Mouse (Mus musculus): ENCODE data around the gene Map2k4.

Gene Map2k4

DNA sequence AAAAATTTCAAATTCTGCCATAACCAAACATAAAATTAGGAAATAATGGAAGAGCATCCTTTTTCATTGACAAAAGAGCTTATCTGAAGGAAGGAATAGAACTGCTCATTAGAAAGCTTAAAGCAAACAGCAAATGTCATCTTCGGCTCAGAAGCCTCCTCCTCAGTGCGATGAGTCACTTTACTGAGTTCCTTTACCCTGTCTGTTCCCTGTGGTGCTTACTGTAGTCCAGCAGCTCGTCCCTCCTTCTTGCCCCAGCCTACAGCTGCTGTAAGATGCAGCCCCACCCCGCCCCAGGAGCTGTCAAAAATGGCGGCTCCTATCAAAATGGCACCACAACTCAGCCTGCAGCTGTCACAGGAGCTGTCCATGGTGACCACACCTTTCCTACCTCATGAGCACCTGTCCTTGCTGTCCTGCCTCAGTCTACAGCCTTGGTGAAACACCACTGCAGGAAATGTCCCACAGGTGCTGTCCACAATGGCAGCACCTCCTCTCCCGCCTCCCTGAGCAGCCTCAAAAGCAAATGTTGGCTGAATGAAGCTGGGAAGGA, 75.3 kb downstream of the Map2k4 start:
- no peak for DNase-seq (ENCODE audit: low spot score in 2 of 2)

GRCm38 (mm10) chr11:65706784-65707183, 81.3 kb downstream of the Map2k4 start:
- no peak for DNase-seq (ENCODE audit: low spot score in 2 of 2)

DNA sequence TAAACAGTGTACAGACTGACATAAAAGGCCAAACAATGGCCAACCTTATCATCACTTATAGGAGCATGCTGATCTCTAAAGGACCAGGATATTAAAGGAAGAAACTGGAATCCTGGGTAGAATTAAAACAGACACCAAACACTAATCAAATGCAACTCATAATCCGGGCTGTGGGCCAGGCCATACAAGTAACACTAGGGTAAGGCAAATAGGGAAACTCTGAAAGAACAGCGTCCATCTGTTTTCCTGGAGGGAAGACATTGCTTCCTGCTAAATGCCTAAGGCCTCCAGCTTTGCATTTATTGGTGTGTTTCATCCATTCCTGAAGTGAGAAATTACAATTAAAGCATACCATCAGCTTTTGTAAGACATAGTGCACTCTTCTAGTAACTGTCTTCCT, 81.9 kb downstream of the Map2k4 start:
- no peak for DNase-seq (ENCODE audit: low spot score in 2 of 2)

- DNase-seq (ENCODE audit: low spot score in 2 of 2): no peak
Observed at GRCm38 (mm10) chr11:65704861-65705260, 83.2 kb downstream of the Map2k4 start.

GRCm38 (mm10) chr11:65678824-65679402, 109.2 kb downstream of the Map2k4 start:
- DNase-seq (ENCODE audit: low spot score in 2 of 2): no peak

DNA sequence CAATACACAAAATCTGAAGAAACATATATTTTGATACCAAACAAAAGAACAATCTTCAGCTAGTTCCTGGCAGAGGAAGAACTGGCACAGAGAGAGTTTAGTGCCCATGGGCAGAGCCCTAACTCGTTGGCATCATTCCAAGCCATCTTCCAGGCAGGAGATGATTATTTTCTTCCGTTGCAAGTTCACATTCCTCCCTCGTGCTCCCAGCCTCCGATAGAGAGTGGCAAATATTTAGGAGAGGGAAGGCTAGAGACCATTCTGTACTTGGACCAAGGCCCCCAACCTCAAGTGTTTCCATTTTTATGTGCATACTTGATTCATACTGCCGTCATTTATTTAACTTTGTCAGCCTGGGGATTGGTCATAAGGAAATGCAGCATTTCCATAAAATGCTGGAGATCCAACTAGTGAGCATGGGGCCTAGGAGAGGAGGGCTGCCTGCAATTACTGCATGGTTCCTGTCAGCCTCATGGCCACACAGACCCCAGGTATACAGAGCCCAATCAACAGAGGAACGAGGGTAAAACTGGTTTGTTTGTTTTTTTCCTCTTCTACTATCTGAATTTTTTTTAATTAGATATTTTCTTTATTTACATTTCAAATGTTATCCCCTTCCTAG, 120.6 kb downstream of the Map2k4 start:
- no peak for DNase-seq (ENCODE audit: low spot score in 2 of 2)

- no peak for DNase-seq (ENCODE audit: low spot score in 2 of 2)
Observed at GRCm38 (mm10) chr11:65664903-65665302, 123.2 kb downstream of the Map2k4 start.

GRCm38 (mm10) chr11:65661790-65662522, 126.1 kb downstream of the Map2k4 start:
- DNase-seq (ENCODE audit: low spot score in 2 of 2): no peak

DNA sequence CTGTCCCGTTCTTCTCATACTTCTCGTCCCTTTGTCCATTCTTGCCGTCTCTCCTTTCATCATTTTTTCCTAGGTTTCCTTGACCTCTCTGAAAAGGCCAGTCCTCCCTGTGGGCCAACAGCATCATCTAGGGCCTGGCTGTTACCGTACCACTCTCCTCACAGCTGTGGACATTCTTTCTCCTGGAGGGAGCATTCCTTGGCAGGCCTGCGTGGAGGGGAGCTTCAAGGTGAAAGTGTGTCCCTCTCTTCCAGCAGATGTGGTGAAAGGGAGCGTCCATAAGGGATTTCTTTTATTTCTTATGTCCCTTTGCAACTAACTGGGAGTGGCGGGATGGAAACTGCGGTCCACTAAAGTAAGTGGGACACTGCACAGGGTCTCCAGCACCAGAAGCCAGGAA, 134.2 kb downstream of the Map2k4 start:
- DNase-seq (ENCODE audit: low spot score in 2 of 2): no peak

- DNase-seq (ENCODE audit: low spot score in 2 of 2): no peak
Observed at GRCm38 (mm10) chr11:65651426-65651825, 136.7 kb downstream of the Map2k4 start.

DNA sequence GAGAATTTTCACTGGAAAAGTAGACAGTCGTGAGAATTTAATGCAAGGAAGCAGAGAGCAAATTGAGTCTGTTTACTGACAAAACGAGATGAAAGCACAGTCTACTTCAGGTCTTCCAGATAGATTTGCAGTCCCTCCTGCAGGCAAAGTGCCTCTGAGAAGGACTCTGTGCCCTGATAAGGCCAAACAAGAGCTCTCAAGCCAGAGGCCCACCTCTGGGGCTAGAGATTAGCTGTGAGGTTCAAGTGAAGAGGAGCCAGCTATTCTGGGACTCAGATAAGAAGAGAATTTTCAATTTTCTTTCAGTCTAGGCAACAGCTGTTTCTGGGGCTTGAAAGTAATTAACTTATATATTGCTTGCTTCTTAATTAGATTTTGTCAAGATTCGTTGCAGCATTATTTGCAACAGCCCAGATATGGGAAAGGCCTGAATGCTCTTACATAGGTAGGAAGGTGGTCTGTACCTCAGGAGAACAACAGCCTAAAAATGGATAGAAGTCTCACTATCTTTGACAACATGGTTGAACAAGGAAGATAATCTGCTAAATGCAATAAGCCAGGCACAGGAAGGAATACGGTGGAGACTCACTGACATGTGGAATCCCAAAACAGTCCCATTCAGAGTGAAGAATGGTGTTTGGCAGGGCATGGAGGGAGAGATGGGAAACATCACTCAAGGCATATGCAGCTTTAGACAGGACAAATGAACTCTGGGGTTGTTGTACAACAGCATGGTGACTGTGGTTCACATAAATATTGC, 138.0 kb downstream of the Map2k4 start:
- DNase-seq (ENCODE audit: low spot score in 2 of 2): peak; percentile 11 to 51

GRCm38 (mm10) chr11:65649469-65649868, 138.6 kb downstream of the Map2k4 start:
- no peak for DNase-seq (ENCODE audit: low spot score in 2 of 2)

DNA sequence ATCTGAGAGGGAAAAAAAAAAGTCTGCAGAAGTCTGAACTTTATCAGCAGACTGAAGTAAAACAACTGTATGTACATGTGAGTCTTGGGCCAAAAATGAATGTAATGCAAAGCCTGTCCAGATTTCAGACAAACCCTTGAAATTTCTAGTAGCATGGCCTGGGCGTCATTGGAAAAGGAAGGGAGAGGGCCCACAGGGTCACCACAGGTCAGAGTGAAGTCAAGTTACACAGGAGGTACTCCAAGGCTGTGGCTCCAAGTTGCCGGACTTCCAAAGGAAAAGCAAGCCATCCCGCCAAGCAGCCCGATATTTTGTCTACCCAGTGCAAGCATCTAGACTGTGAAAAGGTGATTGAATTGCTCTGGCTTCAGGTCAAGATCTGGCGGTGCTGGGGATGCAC, 141.8 kb downstream of the Map2k4 start:
- no peak for DNase-seq (ENCODE audit: low spot score in 2 of 2)

DNA sequence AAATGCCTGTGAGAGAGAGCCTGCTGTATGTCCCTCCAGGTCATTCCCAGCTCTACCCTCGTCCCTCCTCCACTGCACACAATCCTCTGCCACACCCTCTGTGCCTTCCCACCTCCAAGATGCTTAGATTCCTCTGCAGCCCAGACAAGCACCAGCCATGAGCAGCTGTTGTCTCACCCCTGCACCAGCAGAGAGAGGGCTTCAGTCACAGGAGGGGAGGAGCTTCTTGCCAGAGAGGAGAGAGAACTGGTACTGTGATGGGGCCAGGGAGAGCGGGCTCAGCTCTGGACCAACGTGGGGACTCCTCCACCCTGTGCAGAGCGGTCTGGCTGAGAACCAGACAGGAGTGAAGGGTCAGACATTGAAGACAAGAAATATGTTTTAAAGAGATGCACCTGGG, 143.6 kb downstream of the Map2k4 start:
- no peak for DNase-seq (ENCODE audit: low spot score in 2 of 2)

GRCm38 (mm10) chr11:65640261-65640660, 147.8 kb downstream of the Map2k4 start:
- no peak for DNase-seq (ENCODE audit: low spot score in 2 of 2)

Measured in spleen, postnatal 10 days (tissue).